Mouse (Mus musculus): ENCODE measurements around the gene Kcnab1. TPM values are rescaled to one million over a fixed set of nuclear protein-coding genes. Genes with fewer than 3 reads are reported as not detected.

Kcnab1 gene
- polyA plus RNA-seq, 1 experiment from 2014 or later, result 3.3 TPM

DNA sequence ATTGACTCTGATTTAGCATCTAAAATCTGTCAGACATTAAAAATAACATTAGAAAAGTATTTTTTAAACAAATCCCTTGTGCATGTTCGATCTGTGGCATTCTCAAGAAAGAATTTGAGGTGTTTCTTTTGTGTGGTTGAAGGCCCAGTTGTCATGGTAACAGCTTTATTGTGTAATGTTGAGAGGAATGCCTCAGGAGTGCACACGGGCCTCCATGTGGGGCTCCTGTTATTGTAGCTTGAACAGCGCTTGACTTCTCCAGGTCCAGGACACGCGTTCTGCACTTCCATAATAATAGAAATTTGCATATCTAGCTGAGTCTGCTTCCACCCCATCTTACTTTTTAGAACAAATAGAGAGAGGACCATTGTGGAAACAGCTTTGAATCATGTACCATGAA lies 36.0 kb downstream of the Kcnab1 start:
- H3K4me3 ChIP-seq (replicated peaks), result no peak overlapping the region
- no peak for ATAC-seq (ENCODE audit: low FRiP score)
- no peaks in the 10 kb centered on the region for H3K36me3 ChIP-seq (replicated peaks)
- H3K9ac ChIP-seq, result no peak overlapping the region
- no peaks in the 10 kb centered on the region for H3K9me3 ChIP-seq
- 17% methylated on average over 5 of the region's 5 CpGs for WGBS
- no peak overlapping the region for H3K27ac ChIP-seq
- H3K27me3 ChIP-seq, result no peaks in the 10 kb centered on the region
- 0 out of 2 replicates have a peak, but pooled peaks cover 4% of the 10 kb centered on the region for H3K4me1 ChIP-seq
- no peak overlapping the region for H3K4me2 ChIP-seq

DNA sequence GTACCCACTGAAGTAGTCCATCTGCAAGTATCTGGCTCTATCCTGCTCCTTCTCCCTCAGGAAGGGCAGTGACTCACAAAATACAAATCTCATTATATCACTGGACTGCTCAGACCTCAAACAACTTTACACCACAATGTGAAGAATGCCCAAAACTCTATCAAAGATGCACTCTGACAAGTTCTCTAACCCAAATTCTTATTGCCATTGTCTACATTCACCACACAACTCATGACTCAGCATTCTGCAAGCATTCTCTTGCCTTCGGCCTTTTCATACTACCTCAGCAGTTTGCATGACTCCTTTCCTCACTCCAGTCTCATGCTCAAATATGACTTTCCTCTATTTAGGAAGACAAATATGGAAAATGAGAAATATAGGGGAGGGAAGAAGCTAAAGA lies 42.6 kb downstream of the Kcnab1 start:
- WGBS, result 87% methylated on average over 1 of the region's 1 CpGs
- no peak overlapping the region for H3K9ac ChIP-seq
- ATAC-seq (ENCODE audit: low FRiP score), result no peak

DNA sequence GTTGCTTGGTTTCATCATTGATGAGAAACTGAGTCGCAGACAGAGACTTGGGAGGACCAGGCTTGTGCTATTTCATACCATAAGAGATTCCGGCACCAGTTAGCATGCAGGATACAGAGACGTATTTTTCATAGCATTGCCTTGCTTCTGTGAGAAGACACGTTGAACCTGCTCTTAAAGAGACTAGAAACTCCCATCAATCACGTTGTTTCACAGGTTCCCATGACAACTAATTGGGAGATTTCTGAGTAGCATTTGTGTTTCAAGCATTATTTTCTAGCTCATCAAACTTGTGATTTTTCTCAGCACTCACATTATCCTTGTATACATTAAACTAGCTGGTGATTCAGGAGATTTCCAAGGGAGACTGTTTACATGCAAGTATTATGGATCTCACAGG lies 63.8 kb downstream of the Kcnab1 start:
- H3K9ac ChIP-seq, result no peak overlapping the region

More for the DNA sequence above, 42.6 kb downstream of the Kcnab1 start:
- no peaks in the 10 kb centered on the region for H3K4me1 ChIP-seq
- H3K9me3 ChIP-seq, result no peaks in the 10 kb centered on the region
- H3K27me3 ChIP-seq, result no peaks in the 10 kb centered on the region
- H3K27ac ChIP-seq, result no peak overlapping the region
- H3K4me2 ChIP-seq, result no peak overlapping the region
- H3K4me3 ChIP-seq (replicated peaks), result no peak overlapping the region
- H3K36me3 ChIP-seq (replicated peaks), result no peaks in the 10 kb centered on the region

DNA sequence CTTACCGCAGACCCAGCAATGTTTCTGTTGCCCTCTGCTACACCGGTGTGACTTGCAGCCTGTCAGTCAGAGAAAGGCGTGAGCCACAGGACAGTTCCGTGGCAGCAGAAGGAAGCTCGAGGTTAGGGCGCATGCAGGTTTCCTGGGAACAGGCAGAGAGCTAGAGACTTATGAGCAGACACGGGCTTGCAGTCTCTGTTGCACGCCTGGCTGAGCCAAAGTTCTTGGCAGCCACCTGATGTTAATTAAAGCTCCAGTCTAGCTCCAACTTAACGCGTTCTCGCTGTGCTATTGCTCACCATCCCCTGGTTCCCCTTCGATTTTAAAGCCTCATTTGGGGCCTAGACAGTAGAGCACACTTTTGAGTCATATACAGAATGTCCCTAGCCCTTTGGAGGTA lies 65.4 kb downstream of the Kcnab1 start:
- Histone ChIP-seq H3K4me2 (no peak overlapping the region), H3K27ac (no peak overlapping the region), H3K4me3 (replicated peaks) (no peak overlapping the region), H3K36me3 (replicated peaks) (no peaks in the 10 kb centered on the region), H3K9me3 (no peaks in the 10 kb centered on the region), H3K27me3 (no peaks in the 10 kb centered on the region), H3K9ac (no peak overlapping the region), H3K4me1 (no peaks in the 10 kb centered on the region)
- 75% methylated on average over 12 of the region's 12 CpGs for WGBS
- no peak for ATAC-seq (ENCODE audit: low FRiP score)

More for the DNA sequence above, 63.8 kb downstream of the Kcnab1 start:
- H3K9me3 ChIP-seq, result no peaks in the 10 kb centered on the region
- WGBS, result 71% methylated on average over 5 of the region's 5 CpGs
- H3K4me2 ChIP-seq, result no peak overlapping the region
- H3K27me3 ChIP-seq, result no peaks in the 10 kb centered on the region
- no peak for ATAC-seq (ENCODE audit: low FRiP score)
- H3K4me1 ChIP-seq, result no peaks in the 10 kb centered on the region
- H3K4me3 ChIP-seq (replicated peaks), result no peak overlapping the region
- H3K36me3 ChIP-seq (replicated peaks), result no peaks in the 10 kb centered on the region
- H3K27ac ChIP-seq, result no peak overlapping the region

DNA sequence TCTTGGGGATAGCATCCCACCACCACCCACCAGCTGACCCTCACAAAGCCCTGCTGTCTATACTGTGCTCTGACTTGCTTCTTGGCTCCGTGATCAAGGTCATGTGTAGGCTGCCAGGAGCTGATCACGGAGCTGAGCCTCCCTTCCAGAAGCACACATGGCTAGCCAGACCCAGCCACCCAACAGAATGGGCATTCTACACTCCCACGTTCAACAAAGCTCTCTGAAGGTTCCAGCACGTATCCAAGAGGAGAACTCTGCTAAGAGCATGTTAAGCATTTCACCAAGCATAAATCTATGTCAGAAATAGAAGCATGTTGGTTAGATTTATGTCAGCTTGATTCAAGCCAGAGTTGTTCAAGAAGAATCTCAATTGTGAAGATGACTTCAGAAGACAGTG lies 66.6 kb downstream of the Kcnab1 start:
- H3K36me3 ChIP-seq (replicated peaks), result no peaks in the 10 kb centered on the region
- H3K4me2 ChIP-seq, result no peak overlapping the region
- H3K4me3 ChIP-seq (replicated peaks), result no peak overlapping the region
- no peak overlapping the region for H3K27ac ChIP-seq
- H3K9ac ChIP-seq, result no peak overlapping the region
- no peaks in the 10 kb centered on the region for H3K9me3 ChIP-seq
- ATAC-seq (ENCODE audit: low FRiP score), result no peak
- no peaks in the 10 kb centered on the region for H3K4me1 ChIP-seq
- WGBS, result 85% methylated on average over 4 of the region's 4 CpGs
- H3K27me3 ChIP-seq, result no peaks in the 10 kb centered on the region

DNA sequence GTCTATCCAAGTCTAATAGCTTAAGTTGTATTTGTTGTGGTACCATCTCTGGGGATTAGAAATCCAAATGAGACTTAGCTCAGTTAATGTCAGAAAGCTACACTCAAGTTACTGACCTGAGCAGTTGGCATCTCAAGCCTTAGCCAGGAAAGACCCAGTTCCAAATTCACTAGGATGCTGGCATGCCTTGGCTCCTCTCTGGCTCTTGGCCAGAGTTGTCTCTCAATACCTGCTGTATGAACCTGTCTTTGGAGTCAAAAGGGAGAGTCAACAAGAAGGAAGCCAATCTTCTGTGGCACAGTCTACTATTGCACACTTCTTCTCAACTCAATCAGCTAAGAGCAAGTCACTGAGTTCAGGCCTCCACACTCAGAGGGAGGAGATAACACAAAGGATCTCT lies 67.7 kb downstream of the Kcnab1 start:
- no peak for ATAC-seq (ENCODE audit: low FRiP score)
- Histone ChIP-seq H3K27me3 (no peaks in the 10 kb centered on the region), H3K4me3 (replicated peaks) (no peak overlapping the region), H3K4me1 (no peaks in the 10 kb centered on the region), H3K36me3 (replicated peaks) (no peaks in the 10 kb centered on the region), H3K27ac (no peak overlapping the region), H3K9me3 (no peaks in the 10 kb centered on the region), H3K4me2 (no peak overlapping the region), H3K9ac (no peak overlapping the region)

DNA sequence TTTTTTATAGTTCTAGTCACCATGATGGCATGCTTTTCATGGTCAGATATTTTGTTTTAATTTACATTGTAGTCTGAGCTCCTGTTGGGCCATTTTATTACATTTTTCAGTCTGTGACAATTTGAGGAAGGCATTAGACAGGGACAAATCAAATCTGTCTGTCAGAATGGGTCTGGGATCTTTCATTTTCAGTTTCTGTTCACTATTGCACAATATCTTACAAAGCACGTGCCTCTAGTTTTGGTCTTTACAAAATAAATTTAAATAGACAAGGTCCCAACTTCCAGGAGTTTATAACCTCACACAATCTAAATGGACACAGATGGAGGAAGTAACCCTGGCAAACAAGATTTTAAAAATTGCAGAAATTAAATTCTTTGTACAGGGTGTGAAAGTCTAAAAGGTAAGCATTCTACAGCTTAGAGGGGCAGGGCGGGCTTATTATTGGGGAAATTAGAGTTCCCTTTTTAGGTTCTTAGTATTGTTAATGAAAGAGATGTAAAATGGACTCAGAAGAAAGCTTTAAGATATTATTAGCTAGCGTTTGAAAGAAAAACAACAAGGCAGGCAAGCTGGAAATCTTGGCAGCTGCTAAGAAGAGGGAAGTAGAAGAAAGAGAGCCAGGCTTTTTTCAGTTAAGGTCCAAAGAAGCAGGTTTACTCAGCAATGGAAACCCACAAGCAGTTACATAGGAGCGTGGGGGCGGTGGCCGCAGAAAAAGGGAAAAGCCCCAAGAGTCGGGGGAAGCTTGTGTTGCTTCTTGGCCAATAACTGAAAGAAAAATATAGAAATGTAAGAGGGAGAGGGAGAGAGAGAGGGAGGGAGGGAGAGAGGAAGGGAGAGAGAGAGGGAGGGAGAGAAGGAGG lies 78.9 kb downstream of the Kcnab1 start:
- H3K9ac ChIP-seq, result no peak overlapping the region
- no peak overlapping the region for H3K4me2 ChIP-seq
- H3K27me3 ChIP-seq, result no peaks in the 10 kb centered on the region
- no peak overlapping the region for H3K4me3 ChIP-seq (replicated peaks)
- H3K27ac ChIP-seq, result no peak overlapping the region
- whole genome bisulfite sequencing, result 59% methylated on average over 7 of the region's 7 CpGs
- no peak for ATAC-seq (ENCODE audit: low FRiP score)
- no peaks in the 10 kb centered on the region for H3K4me1 ChIP-seq
- no peaks in the 10 kb centered on the region for H3K9me3 ChIP-seq
- no peaks in the 10 kb centered on the region for H3K36me3 ChIP-seq (replicated peaks)

DNA sequence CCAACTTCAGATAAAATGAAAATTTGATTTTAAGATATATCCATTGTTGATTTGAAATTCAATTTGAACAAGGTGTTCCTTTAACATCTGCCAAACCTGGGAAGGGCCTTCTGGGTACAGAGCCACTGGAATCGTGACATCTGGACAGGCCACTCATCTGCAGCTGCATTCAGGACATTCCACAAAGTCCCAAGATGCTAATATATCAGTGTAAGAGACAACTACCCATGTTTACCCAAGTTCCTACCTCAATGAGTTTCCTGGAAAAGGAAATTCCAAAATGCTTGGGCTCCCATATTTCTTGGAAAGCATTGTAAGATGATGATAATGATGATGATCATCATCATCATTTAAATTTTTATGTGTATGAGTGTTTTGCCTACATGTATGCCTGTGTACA lies 91.4 kb downstream of the Kcnab1 start:
- no peak overlapping the region for H3K27ac ChIP-seq
- no peak overlapping the region for H3K9ac ChIP-seq
- no peak for ATAC-seq (ENCODE audit: low FRiP score)
- no peaks in the 10 kb centered on the region for H3K9me3 ChIP-seq
- WGBS, result 88% methylated on average over 1 of the region's 1 CpGs
- no peaks in the 10 kb centered on the region for H3K27me3 ChIP-seq
- H3K36me3 ChIP-seq (replicated peaks), result no peaks in the 10 kb centered on the region
- H3K4me2 ChIP-seq, result no peak overlapping the region
- peaks cover 9% of the 10 kb centered on the region; the same call in 1 of the 2 replicates for H3K4me1 ChIP-seq
- no peak overlapping the region for H3K4me3 ChIP-seq (replicated peaks)

DNA sequence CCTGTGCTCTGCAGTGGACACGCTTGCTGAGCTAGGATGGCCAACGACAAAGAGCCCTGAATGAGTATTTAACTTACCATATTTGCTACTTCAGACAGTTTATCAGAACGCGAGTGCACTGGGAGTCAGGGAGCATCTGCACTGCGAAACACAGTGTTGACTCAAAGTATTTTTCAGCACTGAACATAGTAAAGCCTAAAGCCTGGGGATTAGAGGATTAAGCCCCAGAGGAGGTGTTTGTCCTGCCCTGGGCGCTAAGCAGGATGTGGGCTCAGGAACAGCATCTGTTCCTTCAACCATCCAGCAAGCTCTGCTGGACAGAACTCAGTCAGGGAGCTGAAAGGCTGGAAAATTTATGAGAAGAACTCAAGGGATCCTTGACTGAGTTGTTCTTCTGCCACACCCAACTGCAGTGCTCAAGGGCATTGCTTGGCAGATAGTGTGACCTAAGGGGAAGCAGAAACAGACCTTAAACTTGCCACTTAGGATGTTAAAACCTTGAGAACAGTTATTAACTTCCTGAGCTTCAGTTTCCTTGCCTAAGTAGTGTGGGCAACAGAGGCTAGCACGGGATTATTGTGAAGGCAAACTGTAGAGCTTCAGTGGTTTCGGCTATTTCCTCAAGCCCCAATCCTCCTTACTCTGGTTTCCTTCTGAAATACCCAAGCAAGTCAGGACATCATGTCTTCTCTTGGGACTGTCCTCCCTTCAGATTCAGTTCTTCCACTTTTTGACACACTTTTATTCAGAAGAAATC lies 94.4 kb downstream of the Kcnab1 start:
- H3K4me1 ChIP-seq, result peaks cover 16% of the 10 kb centered on the region; the same call in 1 of the 2 replicates
- no peak overlapping the region for H3K9ac ChIP-seq
- H3K36me3 ChIP-seq (replicated peaks), result no peaks in the 10 kb centered on the region
- H3K4me3 ChIP-seq (replicated peaks), result no peak overlapping the region
- H3K27ac ChIP-seq, result no peak overlapping the region
- H3K4me2 ChIP-seq, result no peak overlapping the region
- no peak for ATAC-seq (ENCODE audit: low FRiP score)
- no peaks in the 10 kb centered on the region for H3K9me3 ChIP-seq
- no peaks in the 10 kb centered on the region for H3K27me3 ChIP-seq
- 50% methylated on average over 8 of the region's 8 CpGs for WGBS

DNA sequence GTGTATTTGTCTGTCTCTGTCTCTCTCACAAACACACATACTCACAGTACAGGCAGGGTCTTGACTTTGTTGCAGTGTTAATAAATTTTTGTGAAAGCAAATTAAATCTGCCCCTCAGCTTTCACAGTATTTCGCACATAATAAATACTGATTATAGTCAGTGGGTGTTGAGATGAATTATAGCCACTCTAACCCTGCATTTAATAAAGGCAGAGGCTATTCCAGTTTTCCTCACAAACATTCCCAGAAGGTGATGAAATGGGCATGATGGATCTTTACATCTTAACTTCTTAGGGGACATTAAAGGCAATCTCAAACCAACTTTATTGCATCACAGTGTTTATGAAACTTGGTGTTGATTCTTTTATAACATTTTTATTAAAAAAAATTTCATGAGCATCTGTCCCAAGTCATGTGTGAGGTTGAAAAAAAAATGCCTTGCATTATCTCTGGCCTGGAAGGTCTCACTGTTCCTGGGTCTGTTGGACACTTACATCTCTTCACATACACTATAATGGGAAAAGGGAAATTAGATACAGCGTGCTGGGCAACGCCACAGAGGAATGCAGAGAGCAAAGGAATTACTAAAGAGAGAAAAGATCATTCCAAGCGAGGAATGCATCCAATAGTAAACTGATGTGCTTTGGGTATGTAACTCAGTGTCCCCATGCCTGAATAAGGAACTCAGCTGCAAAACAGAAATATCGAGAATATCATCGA lies 95.3 kb downstream of the Kcnab1 start:
- no peak for ATAC-seq (ENCODE audit: low FRiP score)
- Histone ChIP-seq H3K4me3 (replicated peaks) (no peak overlapping the region), H3K27ac (no peak overlapping the region)

DNA sequence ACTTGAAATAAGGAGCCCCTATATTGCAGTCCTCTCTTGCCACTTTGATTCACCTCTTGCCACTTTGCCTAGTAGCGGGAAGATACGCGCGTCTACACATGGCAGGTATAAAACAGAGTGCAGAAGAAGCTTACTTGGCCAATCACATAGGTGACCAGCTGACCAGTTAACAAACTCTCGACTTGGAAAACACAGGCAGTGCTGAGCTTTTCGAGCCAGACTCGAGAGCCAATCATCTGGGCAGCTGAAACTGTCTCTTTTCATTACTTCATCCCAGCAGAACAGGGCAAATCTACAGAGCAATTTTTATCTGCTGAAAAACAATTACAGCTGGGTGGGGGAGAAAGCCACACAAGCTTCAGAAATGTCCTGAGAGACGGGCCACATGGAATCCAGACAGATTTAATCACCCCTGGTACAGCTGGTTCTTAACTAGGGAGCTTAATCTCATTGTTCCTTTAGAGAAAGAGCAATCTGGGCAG lies 96.4 kb downstream of the Kcnab1 start:
- Histone ChIP-seq H3K9me3 (no peaks in the 10 kb centered on the region), H3K4me3 (replicated peaks) (no peak overlapping the region), H3K27me3 (no peaks in the 10 kb centered on the region), H3K36me3 (replicated peaks) (no peaks in the 10 kb centered on the region), H3K9ac (no peak overlapping the region), H3K27ac (no peak overlapping the region), H3K4me1 (peaks cover 16% of the 10 kb centered on the region; the same call in 1 of the 2 replicates), H3K4me2 (no peak overlapping the region)
- 56% methylated on average over 8 of the region's 8 CpGs for WGBS
- ATAC-seq (ENCODE audit: low FRiP score), result peak; percentile 39; the same call in 1 of the 2 replicates

More for the DNA sequence above, 95.3 kb downstream of the Kcnab1 start:
- 64% methylated on average over 6 of the region's 6 CpGs for WGBS
- H3K4me2 ChIP-seq, result no peak overlapping the region
- peaks cover 16% of the 10 kb centered on the region; the same call in 1 of the 2 replicates for H3K4me1 ChIP-seq
- no peaks in the 10 kb centered on the region for H3K9me3 ChIP-seq
- no peaks in the 10 kb centered on the region for H3K27me3 ChIP-seq
- no peak overlapping the region for H3K9ac ChIP-seq
- no peaks in the 10 kb centered on the region for H3K36me3 ChIP-seq (replicated peaks)

DNA sequence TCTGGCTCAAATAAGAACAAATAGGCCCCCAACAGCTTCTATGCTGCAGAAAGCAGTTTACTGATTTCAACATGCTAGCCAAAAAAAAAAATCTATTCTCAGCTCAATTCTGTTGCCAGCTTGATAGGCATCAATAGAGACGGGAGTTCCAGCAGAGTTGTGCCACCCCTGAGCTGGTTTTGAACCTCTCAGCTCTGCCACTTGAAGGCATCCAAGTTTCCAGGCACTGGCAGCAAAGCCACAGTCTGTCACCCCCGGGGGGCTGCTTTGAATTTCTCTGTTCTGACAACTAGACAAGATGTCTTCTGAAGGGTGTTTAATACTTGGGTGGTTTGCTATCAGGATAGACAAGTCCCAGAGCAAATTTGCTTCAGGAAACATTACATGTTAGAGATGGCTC lies 104.5 kb downstream of the Kcnab1 start:
- no peak overlapping the region for H3K4me3 ChIP-seq (replicated peaks)
- no peak for ATAC-seq (ENCODE audit: low FRiP score)
- no peaks in the 10 kb centered on the region for H3K36me3 ChIP-seq (replicated peaks)
- H3K4me2 ChIP-seq, result no peak overlapping the region
- 62% methylated on average over 2 of the region's 2 CpGs for WGBS
- H3K4me1 ChIP-seq, result no peaks in the 10 kb centered on the region
- H3K9ac ChIP-seq, result no peak overlapping the region
- H3K9me3 ChIP-seq, result no peaks in the 10 kb centered on the region
- no peak overlapping the region for H3K27ac ChIP-seq
- no peaks in the 10 kb centered on the region for H3K27me3 ChIP-seq

Data from forebrain, embryonic 12.5 days (tissue).